In the genomic region with DNA sequence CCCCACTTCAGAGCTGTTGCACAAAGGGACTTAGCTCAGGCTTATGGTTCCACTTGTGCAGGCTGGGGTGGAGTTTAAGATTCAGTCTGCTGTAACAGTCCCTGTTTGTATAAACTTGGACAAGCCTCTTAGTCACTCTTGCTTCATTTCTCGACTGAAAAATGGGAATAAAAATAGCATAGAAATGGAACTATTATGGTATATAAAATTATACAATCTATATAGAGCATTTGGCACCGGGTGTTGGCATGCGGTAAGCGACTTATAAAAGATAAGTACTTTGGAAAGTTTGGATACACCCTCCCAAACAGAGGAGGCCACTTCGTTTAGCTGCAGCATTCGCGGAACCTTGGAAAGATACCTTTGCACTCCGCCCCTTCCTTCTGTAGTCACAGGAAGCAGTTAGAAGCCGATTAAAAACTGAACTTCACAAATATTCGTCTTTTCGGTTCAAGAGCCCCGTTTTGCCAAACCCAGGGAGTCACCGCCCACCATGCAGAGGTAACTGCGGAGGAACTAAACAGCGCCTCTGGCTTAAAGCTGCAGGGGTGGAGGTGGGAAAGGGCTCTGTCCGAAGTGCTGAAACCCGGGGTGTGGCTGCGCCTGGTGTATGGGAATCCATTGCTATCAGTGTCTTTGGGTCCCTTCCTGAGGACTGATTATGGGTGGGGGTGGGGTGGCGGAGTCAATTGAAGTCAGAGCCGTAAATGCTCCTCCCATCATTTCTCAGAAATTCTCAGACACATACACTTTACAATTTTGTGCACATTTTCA, we compare ENCODE assay signal across 9 mouse cellular contexts. TPM values are rescaled to one million over a fixed set of nuclear protein-coding genes. Genes with fewer than 3 reads are reported as not detected.
DNase-seq lines count a peak whose midpoint lies in the region; ATAC-seq and TF ChIP-seq lines count a peak whose summit lies in the region.
"Had no signal": no experiment of that assay in that cellular context is flagged by ENCODE, and none has a peak within 500 bp of the region (broad histone marks: within the 10 kb centered on the region; RNA-seq: fewer than 3 reads in every experiment).

No protein-coding gene starts in this region.

- H3K9me3 ChIP-seq in midbrain, embryonic 12.5 days = no peaks in the 10 kb centered on the region

- intact Hi-C loops in gastrocnemius, adult 2 months (cut with DNase I) = no loop called here

- no peak overlapping the region for H3K27ac ChIP-seq in midbrain, embryonic 12.5 days (replicated peaks)
- no peak overlapping the region for H3K27ac ChIP-seq in gastrocnemius, adult 2 months

- peaks cover 22% of the 10 kb centered on the region for H3K27me3 ChIP-seq in midbrain, embryonic 12.5 days

- H3K4me1 ChIP-seq in midbrain, embryonic 12.5 days = no peaks in the 10 kb centered on the region

- ATAC-seq in midbrain, embryonic 12.5 days (ENCODE audit: low FRiP score, low read depth) = no peak

- 6% methylated on average over 20 of the region's 20 CpGs for WGBS in midbrain, embryonic 12.5 days

- peak; percentile 6 for DNase-seq in kidney, adult 18-20 months
- no peak for DNase-seq in kidney, adult 8-10 months
- DNase-seq in adrenal gland, postnatal 36 days = peak; percentile 63 to 74
- DNase-seq in forelimb bud, embryonic 11.5 days (ENCODE audit: low read depth, low spot score) = peak; percentile 62
- DNase-seq in kidney, postnatal 36 days = peak; percentile 1 to 66
- peak; percentile 33 for DNase-seq in telencephalon, adult 2 months (ENCODE audit: low read depth, low spot score)
- no peak for DNase-seq in gastrocnemius, adult 2 months

- no peak overlapping the region for H3K4me3 ChIP-seq in midbrain, embryonic 12.5 days
- no peak overlapping the region for H3K4me3 ChIP-seq in gastrocnemius, adult 2 months

- no peak overlapping the region for H3K9ac ChIP-seq in midbrain, embryonic 12.5 days (replicated peaks)

- TF ChIP-seq CTCF in gastrocnemius, adult 2 months (IDR thresholded peaks at IDR 0.05) = no peak

- H3K36me3 ChIP-seq in midbrain, embryonic 12.5 days = no peaks in the 10 kb centered on the region

- peak overlapping the region; percentile 33 for H3K4me2 ChIP-seq in midbrain, embryonic 12.5 days (replicated peaks)

RNA-seq across cellular contexts. Expression of a gene that starts 1.2 kb away (rescaled TPM):
- total RNA-seq in adrenal gland, postnatal 36 days (2021) = not detected
- polyA plus RNA-seq in midbrain, embryonic 12.5 days (2016; fragmentation: Nextera tagmentation; extraction: Ambion mirVana) = not detected in 2 replicates
- not detected for total RNA-seq in gastrocnemius, adult 2 months (2021)
- polyA plus RNA-seq: spleen, adult 2 months had no signal

RNA-seq across cellular contexts. Expression of a gene that starts 32.3 kb away (rescaled TPM):
- 10 to 100 TPM; 67.3 to 92.8 TPM for total RNA-seq in adrenal gland, postnatal 36 days (2021)
- polyA plus RNA-seq in midbrain, embryonic 12.5 days (2016; fragmentation: Nextera tagmentation; extraction: Ambion mirVana) = 39.1 and 45.7 TPM in 2 replicates
- total RNA-seq in gastrocnemius, adult 2 months (2021) = 10 to 100 TPM; 12.9 to 17.5 TPM

Comparison
In these comparisons a context has a peak if more than half of its experiments do, and no peak if none do; other contexts are left out.
1. DNase-seq: peak in kidney, adult 18-20 months (single experiment), adrenal gland, postnatal 36 days (2 of 2), forelimb bud, embryonic 11.5 days (single experiment), kidney, postnatal 36 days (2 of 2) and telencephalon, adult 2 months (single experiment); none in kidney, adult 8-10 months (0 of 2) and gastrocnemius, adult 2 months (single experiment).